Mouse (Mus musculus) olfactory bulb, adult 2 months (tissue): ENCODE results near the gene Sbf2. TPM values are rescaled to one million over a fixed set of nuclear protein-coding genes. Genes with fewer than 3 reads are reported as not detected.

Source experiments
- H3K27ac ChIP-seq: fragments of 200-500 bp; 2 replicates; pipeline ENCODE4 v1.5.1; 2012; ENCODE audit warnings: low read depth, low read length; ENCODE audit not compliant: insufficient read depth
- H3K4me1 ChIP-seq: fragments of 200-500 bp; 2 replicates; pipeline ENCODE4 v1.6.1; 2012; ENCODE audit warnings: low read length; ENCODE audit not compliant: control insufficient read depth, insufficient read depth
- H3K4me3 ChIP-seq: fragments of 200-500 bp; 2 replicates; pipeline ENCODE4 v1.5.1; 2012; ENCODE audit warnings: mild to moderate bottlenecking, low read depth, low read length, moderate library complexity; ENCODE audit not compliant: insufficient read depth
- CTCF ChIP-seq: fragments of 200-500 bp; IDR thresholded peaks from 2 replicates; pipeline ENCODE4 v1.5.1; 2012; ENCODE audit warnings: low read depth, mild to moderate bottlenecking, low read length, moderate library complexity; ENCODE audit not compliant: insufficient read depth
- POLR2A ChIP-seq: fragments of 200-500 bp; IDR thresholded peaks from 2 replicates; pipeline ENCODE4 v1.6.1; 2012; ENCODE audit warnings: mild to moderate bottlenecking, low read depth, low read length, moderate library complexity; ENCODE audit not compliant: insufficient read depth
- WGBS: fragments of 180-500 bp; shearing (Covaris S2); methylation state at CpG from one replicate; pipeline ENCODE4 v1.1.7; 2018; 5-methylcytosine and 5-hydroxymethylcytosine counted together
- polyA plus RNA-seq: library from polyadenylated mRNA; stranded (reverse); fragments of >200 nt; gene quantifications from 2 replicates; pipeline ENCODE4 v1.2.4, GENCODE M21; 2012; ENCODE audit warnings: low replicate concordance; ENCODE audit not compliant: missing spikeins, insufficient read depth, insufficient read length

Gene Sbf2
- polyA plus RNA-seq, 1 experiment = not detected

DNA sequence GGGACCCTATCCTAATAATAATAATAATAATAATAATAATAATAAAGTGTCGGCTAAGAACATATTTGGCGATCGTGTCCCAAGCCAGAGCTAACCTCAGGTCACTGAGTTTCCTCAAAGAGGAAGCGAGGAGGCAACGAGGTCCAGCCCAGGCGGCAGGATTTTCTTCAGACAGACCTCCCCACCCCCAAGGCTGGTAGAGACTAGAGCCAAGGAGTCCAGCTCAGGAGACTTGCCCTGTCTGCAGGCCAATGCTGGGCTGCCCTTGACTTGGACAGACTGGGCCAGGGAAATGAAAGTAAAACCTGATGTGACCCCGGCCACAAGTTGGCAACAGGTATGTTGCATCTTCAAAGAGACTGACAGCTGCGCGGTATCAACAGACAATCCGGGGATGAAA is 10.8 kb upstream of the Sbf2 start:
- TF ChIP-seq CTCF (no peak), POLR2A (no peak)
- H3K4me3 ChIP-seq = no peak overlapping the region
- no peak overlapping the region for H3K27ac ChIP-seq
- WGBS = 78% methylated on average over 10 of the region's 10 CpGs
- peaks cover 38% of the 10 kb centered on the region for H3K4me1 ChIP-seq

DNA sequence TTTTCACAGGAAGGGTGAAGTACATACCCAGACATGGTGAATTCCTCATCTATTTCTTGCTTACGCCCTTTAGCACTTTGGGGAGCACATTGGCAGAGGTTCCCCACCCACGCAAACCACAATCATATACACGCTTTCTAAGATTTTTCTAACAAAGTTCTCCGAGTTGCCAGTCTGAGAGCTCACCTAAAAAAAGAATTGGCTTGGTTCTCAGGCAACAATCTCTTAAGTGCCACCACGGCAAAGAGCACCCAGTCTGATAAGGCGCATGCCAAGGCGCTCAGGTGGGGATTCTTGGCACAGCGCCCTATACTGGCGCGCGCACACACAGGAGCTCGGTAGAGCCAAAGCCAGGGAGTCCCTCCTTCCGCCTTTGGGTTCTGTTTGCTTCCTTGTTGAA is 10.2 kb upstream of the Sbf2 start:
- no peak overlapping the region for H3K4me3 ChIP-seq
- no peak for TF ChIP-seq POLR2A
- TF ChIP-seq CTCF = no peak
- 86% methylated on average over 13 of the region's 13 CpGs for WGBS
- H3K4me1 ChIP-seq = peaks cover 37% of the 10 kb centered on the region
- H3K27ac ChIP-seq = no peak overlapping the region

DNA sequence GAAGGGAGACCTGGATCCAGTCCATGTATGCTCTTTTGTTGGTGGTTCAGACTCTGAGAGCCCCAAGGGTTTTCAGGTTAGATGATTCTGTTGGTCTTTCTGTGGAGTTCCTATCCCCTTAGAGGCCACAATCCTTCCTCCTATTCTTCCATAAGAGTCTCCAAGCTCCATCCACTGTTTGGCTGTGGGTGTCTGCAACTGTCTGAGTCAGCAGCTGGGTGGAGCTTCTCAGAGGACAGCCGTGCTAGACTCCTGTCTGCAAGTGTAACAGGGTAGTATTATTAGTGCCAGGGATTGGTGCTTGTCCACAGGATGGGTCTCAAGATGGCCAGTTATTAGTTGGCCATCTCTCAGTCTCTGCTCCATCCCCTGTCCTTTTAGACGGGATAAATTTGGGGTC is 9.3 kb upstream of the Sbf2 start:
- TF ChIP-seq CTCF (no peak), POLR2A (no peak)
- no peak overlapping the region for H3K4me3 ChIP-seq
- 67% methylated on average over 2 of the region's 2 CpGs for WGBS
- no peak overlapping the region for H3K27ac ChIP-seq
- peaks cover 32% of the 10 kb centered on the region for H3K4me1 ChIP-seq

DNA sequence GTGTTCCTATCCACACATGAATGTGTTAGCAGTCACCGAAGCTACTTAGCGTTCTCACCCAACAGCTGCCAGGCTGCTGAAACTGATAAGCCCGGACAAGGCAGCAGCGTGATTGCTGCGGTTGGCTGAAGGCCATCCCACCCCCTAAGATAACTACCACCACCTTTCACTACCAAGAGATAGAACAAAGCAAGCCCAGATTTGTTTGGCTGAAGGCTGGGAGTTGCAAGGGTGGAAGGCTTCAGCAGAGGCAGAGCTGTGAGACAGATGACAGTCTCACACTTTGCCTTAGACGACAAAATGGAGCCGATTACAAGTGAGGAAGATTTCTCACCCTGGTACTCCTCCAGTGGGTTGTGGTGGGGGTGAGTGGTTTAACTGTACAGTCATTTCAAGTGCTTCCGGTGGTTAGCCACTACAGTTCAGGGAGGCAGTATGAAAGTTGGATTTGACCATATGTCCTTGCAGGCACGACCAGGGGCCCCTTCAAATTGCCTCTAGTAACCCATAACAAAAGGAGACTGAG is 4.4 kb upstream of the Sbf2 start:
- TF ChIP-seq POLR2A (no peak), CTCF (no peak)
- no peak overlapping the region for H3K4me3 ChIP-seq
- 48% methylated on average over 9 of the region's 9 CpGs for WGBS
- H3K27ac ChIP-seq = no peak overlapping the region
- peaks cover 5% of the 10 kb centered on the region; the same call in 1 of the 2 replicates for H3K4me1 ChIP-seq

DNA sequence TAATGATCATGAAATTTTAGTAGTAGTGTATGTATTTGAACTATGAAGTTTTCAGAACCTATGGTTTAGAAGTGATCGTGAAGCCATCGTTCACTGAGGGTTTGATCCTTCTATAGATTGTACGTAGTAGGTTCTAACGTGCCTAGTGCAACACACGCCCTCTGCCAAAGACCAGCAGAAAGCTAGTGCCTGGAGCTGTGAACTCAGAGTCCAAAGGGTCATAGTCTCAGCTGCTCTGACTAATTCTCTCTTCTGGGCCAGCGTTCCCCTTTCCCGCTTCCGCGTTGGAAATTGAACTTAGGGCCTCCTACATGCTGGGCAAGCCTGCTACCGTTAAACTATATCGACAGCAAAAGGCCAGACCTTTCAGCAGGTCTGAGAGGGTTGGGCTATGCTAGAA is 1.1 kb upstream of the Sbf2 start:
- WGBS = 55% methylated on average over 11 of the region's 11 CpGs
- TF ChIP-seq POLR2A (no peak), CTCF (no peak)
- H3K4me1 ChIP-seq = peaks cover 7% of the 10 kb centered on the region; the same call in 1 of the 2 replicates
- no peak overlapping the region for H3K27ac ChIP-seq
- H3K4me3 ChIP-seq = no peak overlapping the region

DNA sequence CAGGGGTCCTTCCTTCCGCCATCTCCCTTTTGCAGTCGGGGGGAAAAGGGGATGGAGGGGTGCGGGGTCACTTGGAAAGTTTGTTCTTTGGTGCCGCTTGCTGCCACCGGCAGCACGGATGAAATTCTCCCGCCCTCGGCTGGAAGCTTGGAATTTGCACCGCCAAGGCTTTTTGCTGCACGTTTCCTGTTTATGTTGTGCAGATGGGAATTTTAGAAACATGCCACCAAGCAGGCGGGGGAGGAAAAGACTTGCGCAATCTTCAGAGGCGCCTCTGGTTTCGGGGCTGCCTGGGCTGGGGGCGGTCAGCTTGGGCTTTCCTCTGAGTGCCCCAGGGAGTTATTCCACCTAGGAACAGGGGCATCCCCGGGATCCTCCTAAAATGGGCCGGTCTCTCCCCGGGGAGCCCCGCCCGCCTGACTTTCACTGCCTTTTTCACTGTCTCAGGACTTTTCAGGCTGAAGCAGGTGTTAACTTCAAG is 469 bp upstream of the Sbf2 start:
- peak overlapping the region; percentile 67 for H3K4me3 ChIP-seq
- peaks cover 5% of the 10 kb centered on the region; the same call in 1 of the 2 replicates for H3K4me1 ChIP-seq
- WGBS = under 1% methylated on average over 20 of the region's 20 CpGs
- peak overlapping the region; percentile 91 for H3K27ac ChIP-seq
- TF ChIP-seq POLR2A (no peak), CTCF (no peak)

DNA sequence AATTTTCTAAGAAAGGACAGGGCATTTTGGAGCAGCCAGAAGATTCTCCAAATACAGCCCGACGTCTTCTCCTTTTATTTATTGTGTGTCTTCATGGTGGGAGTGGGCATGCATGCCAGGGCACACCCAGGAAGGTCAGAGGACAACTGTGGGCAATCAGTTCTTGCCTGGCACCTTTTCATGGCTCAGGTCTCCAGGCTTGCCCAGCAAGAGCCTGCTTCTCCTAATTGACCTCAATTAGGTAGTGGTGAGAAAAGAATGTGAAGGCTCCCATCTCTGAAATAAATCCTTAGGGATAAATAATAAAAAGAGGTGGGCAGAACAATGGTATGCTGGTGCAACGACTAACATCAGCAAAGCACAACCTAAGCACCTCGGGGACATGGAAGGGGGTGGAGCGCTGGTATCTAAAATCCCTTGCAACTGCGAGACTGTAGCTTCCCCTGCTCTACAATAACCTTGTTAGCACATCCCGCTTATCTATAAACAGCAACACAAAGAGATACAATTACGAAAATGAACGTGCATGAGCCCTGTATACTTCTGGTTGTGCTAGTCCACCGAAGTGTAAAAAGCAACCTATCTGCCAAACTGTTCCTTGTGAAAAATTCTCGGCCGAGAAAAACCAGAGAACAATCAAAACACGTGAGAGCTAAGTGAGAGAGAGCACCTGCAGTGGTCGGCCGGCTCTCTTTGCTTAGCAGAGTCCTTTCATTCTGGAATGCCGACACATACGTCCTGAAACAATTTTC is 1.2 kb downstream of the Sbf2 start:
- WGBS = 3% methylated on average over 17 of the region's 17 CpGs
- TF ChIP-seq CTCF (no peak), POLR2A (no peak)
- H3K4me1 ChIP-seq = peaks cover 5% of the 10 kb centered on the region; the same call in 1 of the 2 replicates
- peak overlapping the region; percentile 52; the same call in 1 of the 2 replicates for H3K27ac ChIP-seq
- peak overlapping the region; percentile 67 for H3K4me3 ChIP-seq

DNA sequence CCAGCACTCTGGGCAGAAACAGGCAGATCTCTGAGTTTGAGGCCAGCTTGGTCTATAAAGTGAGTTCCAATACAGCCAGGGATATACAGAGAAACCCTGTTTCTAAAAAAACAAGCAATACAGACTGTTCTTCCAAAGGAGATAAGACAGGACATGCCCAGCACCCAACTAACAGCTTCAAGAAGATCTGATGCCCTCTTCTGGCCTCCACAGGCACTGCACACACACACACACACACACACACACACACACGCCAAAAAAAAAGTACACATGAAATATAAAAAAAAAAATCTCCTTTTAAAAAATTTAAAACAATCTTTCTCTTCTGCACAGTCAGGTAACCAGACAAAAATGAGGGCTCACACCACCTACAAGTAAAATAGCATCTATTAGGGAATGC is 7.8 kb downstream of the Sbf2 start:
- 93% methylated on average over 1 of the region's 1 CpGs for WGBS
- no peak overlapping the region for H3K4me3 ChIP-seq
- TF ChIP-seq POLR2A (no peak), CTCF (no peak)

DNA sequence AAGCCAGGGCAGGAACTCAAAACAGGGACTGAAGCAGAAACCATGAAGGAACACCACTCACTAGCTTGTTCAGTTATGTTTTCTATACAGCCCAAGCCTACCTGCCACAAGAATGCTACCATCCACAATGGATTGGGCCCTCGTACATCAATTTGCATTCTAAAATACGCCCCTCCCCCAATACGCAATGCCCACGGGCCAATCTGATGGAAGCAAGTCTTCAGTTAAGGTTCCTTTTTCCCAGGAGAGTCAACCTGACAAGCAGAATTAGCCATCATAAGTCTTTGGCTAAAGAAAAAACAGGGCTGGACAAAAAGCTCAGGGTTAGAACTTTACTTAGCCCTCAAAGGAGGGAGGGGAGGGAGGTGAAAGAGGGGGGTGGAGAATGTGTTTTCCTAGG is 9.2 kb downstream of the Sbf2 start:
- WGBS = 87% methylated on average over 4 of the region's 4 CpGs
- TF ChIP-seq CTCF = no peak
- no peak for TF ChIP-seq POLR2A

More for the DNA sequence above, 7.8 kb downstream of the Sbf2 start:
- no peak overlapping the region for H3K27ac ChIP-seq
- peaks cover 3% of the 10 kb centered on the region; the same call in 1 of the 2 replicates for H3K4me1 ChIP-seq

More for the DNA sequence above, 9.2 kb downstream of the Sbf2 start:
- H3K4me1 ChIP-seq = peaks cover 5% of the 10 kb centered on the region; the same call in 1 of the 2 replicates
- no peak overlapping the region for H3K27ac ChIP-seq
- no peak overlapping the region for H3K4me3 ChIP-seq
